Mouse (Mus musculus): Measurements from ENCODE around the gene Rasgef1a. TPM values are rescaled to one million over a fixed set of nuclear protein-coding genes. Genes with fewer than 3 reads are reported as not detected.

Rasgef1a gene
- total RNA-seq (2021) = under 1 TPM; 0.11 to 0.22 TPM

DNA sequence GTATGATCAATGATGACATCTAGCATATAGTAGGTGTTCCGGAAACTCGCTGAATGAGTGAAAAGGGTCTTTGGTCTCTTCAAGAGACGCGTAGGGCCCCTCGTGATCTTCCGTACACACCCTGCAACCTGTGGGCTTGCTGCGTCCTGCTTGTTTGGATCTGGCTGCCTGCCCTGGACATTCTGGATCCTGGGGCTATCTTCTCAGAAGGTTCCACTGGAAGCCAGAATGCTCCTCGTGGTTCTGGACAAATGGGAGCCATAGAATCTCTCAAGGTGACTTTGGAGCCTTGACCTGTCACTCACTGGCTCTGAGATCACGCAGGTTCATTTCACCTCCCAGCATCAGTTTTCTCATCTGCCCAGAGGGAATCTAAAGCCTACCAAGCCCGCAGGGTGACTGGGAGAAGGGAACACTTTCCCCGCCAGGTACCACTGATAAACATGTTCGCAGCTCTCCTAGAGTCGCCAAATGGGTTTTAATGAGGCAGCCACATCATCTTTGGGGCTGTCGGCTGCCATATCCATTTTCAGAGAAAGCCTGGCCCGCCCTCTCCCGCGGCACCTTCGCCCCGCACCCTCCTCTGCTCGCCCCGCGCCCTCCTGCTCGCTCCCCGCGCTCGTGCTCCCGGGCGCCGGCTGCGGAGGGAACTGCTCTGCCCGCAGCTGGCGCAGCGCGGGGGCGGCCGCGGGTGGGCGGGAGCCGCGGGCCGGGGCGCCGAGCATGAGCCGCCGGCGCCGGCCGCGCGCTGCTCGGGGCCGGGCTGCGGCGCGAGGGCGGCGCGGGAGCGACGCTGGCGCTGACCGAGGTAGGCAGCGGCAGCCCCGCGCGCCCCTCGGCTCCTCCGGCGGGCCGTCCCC, at the start of gene Rasgef1a:
Rasgef1a (plus strand) TSS at position 683 of the 860 bp plus-strand sequence.
- intact Hi-C loops (cut with DNase I) = no loop called here
- no peak for DNase-seq

DNA sequence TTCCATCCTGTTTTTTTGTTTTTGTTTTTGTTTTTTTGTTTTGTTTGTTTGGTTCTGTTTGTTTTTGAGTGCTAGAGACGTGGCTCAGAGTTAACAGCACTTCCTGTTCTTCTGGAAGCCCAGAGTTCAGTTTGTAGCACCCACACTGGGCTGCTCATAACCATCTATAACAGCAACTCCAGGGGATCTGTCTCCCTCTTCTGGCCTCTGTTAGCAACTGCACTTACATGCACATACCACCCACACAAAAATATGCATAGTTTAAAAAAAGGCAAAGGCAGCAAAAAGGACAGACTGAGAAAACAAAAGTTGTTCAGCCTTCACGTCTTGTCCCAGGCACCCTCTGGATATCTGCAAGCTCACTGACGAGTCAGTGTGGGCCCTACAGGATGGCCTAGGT, 48.0 kb upstream of the Rasgef1a start:
- intact Hi-C loops (cut with DNase I) = no loop called here
- DNase-seq = no peak

DNA sequence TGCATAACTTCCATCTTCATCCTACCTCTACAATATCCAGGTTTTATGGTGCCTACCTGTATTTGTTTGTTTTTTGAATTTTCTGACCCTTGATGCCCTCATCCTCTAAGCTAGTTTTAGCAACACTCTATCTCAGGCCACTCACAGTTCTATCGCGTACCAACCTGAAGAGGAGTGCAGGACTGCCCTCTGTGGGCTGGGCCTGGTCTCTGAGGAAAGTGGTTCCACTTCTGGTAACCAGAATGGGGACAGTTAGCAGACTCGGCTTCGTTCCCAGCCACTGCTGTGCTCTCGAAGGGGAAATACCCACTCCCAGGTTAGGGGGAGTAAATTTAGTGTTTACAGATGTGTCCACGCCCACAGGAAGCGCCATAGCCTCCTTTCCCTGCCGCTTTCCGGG, 44.5 kb upstream of the Rasgef1a start:
- intact Hi-C loops (cut with DNase I) = no loop called here
- no peak for DNase-seq

DNA sequence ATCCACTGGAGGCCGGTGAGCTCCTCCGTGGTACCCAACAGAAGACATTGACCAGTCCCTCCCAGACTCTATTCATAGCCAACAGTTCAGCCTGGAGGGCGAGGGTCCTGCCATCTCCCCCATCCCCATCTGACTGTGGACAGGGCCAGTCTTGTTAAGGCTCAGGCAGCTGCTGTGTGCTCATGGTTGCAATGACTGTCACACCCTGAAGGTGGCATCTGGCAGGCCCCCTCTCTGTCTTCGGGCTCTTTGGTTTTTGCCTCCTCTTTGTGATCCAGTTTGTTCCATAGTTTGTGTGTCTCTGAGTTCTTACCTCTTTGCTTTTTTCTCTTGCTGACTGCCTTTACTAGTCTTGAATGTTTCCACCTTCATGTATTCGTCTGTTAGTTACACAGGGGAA, 24.1 kb upstream of the Rasgef1a start:
- no peak for DNase-seq
- intact Hi-C loops (cut with DNase I) = no loop called here

DNA sequence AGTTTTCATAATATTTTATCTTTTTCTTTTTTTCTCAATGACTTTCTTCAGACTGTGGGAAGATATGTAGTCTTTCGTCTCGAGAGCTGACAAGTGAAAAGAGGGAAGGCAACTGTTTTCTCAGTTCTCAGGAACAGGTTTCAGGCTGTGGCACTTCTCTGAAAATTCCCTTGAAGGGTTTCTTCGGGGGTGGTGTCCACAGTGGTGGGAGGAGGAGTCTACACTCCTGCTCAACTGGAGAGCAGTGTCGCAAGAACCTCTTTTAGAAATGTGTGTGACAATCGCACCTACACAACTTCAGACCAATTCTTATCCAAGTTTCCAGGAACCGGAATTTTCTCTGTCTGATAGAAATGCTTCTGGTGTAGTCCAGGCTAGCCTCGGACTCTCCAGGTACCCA, 22.0 kb upstream of the Rasgef1a start:
- no peak for DNase-seq
- intact Hi-C loops (cut with DNase I) = no loop called here

DNA sequence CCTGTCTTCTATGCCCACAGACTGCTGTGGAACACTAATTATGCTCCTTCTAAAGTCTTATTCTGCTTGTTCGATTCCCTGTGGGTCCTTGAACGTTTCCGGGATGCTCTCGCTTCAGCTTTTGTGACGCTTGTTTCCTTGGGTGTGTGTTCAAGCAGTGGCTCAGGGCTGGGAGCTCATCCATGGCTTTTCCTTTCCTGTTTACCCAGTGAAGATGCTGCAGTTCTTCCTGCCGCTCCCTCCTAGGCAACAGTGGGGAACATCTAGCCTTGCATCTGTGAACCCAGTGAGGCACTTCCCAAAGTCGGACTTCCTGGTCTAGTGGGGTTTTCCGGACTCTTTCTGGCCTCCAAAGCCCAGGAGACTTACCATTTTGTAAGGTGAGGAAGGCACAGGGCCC, 20.6 kb upstream of the Rasgef1a start:
- intact Hi-C loops (cut with DNase I) = no loop called here
- no peak for DNase-seq

DNA sequence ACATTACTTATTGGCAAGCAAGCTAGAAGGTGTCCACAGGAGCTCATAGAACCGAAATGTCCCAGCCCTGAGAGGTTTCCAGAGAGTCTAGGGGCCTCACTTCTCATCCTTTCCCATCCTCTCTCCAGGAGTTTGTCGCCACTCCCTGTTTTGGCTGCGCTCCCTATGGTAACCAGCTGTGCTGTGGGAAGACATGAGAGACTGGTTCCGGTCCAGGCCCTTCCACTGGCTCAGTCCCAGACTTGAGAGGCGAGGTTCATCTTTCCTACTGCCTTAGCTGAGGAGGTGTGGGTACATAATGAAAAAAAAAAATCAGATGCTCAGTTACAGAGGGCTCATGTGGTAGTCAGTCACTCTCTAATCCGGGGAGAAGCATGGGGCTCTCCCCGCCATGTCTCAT, 19.9 kb upstream of the Rasgef1a start:
- intact Hi-C loops (cut with DNase I) = no loop called here
- DNase-seq = peak; percentile 21 to 22

DNA sequence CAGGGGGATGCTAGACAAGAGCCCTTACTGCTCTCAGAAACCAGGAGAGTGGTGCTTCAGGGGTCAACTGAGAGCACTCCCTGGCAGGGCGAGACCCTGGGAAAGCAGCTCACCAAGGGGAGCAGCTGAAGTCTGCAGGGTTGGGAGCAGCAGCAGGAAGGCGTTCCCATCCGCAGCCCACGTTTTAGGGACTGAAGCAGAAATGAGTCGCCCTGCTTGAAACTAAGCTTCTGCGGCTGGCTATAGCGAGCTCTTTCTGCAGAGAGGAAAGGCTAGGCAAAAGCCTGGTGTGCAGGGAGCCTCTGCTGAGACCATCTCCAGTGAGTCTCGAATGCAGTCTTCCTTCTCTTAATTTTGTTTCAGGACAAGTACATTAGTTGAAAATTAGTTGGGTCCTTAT, 19.3 kb upstream of the Rasgef1a start:
- intact Hi-C loops (cut with DNase I) = no loop called here
- DNase-seq = no peak

DNA sequence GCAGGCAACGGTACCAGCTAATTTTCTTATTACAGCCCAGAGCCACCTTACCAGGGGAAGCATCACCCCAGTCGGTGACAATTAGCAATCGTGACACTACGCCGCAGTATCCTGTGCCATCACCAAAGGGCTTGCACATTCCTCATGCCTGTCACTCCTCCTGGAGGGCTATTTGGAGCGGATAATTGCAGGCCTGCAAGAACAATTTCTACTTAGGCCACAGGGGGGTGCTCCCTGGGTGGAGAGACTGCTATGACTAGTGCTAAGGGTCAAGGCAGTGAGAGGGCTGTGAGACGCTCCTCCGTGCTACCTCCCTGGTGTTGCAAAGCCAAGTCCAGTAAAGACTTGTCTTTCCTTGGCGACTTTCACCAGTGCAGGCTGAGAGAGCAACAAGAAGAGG, 16.1 kb upstream of the Rasgef1a start:
- no peak for DNase-seq
- intact Hi-C loops (cut with DNase I) = no loop called here

DNA sequence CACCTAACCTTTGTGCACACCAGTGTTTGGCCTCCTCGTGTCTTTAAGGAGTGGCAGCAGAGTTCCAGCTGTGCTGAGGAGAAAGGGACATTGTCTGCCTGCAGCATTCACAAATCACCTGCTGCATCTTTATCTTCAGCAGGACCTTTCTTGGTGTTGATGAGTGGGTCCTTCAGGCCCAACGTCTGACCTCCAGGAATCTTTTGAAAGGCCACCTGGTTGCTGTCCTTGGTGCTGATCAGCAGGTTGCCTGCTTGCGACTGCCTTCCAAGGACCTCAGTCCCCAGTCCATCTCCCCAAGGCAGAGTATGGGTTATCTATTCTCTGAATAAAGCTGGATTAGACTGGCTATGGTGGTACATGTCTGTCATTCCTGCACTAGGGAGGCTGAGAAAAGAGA, 10.0 kb upstream of the Rasgef1a start:
- intact Hi-C loops (cut with DNase I) = no loop called here
- DNase-seq = peak in 1 of 2 experiments; percentile 13

DNA sequence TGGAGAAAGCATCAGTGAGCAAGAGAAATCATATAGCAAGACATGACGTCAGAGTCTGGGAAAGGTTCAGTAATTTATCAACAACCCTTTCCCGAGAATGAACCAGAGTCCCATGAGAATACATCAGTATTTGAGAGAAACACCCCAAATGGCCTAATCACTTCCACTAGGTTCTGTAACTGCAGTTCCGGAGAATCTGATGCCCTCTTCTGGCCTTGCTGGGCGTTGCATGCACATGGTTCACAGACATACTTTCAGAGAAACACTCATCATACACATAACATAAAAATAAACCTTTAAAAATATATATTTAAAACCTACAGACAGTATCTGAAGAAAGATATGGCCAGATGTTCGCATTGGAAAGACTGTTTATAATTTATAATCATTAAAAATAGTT, 3.9 kb upstream of the Rasgef1a start:
- DNase-seq = peak in 1 of 2 experiments; percentile 13
- intact Hi-C loops (cut with DNase I) = no loop called here

DNA sequence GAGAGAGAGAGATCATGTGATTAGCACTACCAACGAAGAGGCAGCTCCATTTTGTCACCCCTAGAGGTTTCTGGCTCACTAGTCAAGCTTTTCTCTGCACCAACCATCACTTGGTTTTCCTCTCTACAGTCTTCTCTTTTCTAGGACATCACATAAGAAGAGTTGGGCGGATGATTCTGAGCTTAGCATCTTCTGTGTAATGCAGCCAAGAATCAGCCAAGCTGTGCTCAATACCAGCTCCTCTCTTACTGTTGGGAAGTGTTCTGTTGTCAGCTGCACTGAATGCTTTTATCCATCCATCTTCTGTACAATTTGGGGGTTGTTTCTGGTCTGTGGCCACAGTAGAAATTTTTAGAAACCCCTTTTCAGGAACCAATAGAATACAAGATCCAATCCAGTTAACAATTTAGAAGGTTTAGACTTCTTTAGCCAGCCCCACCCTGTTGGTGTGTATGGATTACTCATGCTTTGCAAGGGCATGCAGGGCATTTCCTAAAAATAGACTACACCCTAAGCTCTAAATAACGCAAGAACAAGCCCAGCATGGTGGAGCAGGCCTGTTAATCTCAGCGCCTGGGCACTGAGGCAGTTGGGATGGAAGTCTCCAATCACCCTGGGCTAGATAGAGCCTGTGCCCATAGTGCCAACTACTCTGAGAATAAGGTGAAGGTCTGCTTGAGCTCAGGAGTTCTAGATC, 3.2 kb upstream of the Rasgef1a start:
- intact Hi-C loops (cut with DNase I) = no loop called here
- no peak for DNase-seq

DNA sequence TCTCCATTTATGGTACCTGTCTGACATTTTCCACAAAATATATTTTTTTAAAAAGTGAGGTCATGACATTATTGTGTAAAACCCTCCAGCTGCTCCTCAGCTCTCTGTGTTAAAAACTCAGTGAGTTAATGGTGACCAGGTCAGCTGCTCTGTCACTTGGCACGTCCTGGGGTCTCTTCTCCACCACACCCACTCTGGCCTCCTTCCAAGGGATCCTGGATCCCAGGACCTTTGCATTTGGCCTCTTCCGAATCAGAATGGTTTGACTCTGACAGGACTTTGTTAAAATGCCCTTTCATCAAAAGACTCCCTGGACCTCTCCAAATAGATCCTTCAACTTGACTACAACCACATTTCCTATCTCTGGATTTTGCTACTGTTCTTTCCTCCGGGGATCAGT, 982 bp upstream of the Rasgef1a start:
- DNase-seq = no peak
- intact Hi-C loops (cut with DNase I) = no loop called here

DNA sequence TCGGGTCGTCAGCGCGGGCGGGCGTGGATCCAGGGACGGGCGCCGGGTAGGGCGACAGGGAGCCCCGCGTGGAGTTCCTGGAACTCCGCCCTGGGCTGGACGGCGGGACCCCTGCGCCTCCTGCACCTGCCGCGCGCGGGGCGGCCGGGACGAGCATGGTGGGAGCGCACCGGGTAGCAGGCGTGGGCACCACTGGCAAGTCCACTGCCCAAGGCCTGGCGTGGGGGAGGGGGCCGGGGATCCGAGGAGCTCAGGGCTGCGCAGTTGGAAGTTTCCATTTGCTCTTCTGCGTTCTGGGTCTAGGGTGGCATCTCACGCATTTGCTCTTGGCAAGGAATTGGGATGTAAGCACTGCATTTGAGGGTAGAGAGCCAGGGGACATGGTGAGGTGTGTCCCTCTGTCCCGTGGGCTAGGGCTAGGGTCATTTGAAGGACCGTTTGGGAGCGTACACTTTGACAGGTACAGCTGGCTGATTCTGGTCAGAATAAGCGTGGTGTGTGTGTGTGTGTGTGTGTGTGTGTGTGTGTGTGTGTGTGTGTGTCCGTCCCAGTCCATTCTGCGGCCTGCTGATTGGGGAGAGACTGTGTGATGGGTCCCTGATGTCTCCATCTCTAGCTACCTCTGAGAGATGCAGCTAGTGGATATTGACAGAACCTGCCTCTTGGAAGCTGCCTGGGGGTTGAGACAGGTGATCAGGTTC, 528 bp downstream of the Rasgef1a start:
- no peak for DNase-seq
- intact Hi-C loops (cut with DNase I) = no loop called here

DNA sequence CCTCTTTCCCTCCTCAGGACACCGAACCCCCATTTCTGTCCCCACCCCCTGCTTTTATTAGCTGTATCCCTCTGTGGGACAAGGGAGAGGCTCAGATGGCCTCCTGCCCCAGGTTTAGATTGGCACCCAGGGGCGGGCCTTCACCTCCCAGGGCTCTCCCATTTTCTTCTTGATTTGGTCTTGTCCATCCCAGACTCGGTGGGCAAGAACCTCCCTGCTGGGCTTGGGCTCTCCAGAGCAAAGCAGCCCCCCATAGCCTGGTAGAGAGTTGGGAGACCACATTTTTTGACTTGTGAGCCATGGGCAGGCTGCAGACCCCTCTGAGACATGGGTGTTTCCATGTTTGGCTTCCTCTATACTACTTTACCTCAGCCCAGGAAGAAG, 1.1 kb downstream of the Rasgef1a start:
- intact Hi-C loops (cut with DNase I) = no loop called here
- DNase-seq = no peak

DNA sequence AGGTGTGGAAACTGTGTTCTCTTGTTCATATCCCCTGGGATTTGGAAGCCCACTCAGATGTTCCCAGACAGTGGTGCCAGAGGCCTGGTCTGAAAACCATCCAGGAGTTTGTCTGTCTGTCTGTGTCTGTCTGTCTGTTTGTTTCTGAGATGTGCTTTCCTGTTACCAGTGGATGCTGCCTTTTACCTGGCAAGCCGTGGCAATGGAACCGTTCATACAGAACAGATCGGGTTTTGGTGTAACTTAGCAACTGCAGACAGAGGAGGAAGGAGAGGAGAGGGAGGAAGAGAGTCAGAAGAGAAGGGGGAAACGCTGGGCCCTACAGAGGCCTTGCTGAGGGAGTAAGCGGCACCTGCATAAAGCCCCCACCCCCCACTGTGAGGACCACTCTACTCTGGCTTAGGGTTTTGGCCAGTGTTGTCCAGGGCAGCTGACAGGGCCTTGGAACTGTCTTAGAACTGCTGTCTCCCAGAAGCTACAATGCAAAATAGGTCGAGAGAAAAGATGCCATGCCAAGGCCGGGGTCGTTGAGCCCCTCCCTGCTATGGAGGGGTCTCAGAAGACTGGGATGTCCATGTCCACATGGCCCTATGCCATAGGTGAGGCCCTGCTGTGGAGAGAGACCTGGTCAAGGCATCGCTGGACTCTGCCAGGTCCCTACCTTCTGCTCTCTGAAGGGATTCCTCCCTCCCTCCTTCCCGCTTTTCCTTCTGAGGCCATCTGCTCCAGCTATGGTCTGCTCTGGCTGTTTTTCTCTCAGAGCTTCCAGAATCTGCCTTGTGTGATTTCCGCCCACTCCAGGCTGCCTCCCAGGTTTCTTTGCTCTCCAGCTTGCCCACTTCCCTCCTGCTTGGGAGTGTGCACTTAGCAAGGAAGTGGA, 2.0 kb downstream of the Rasgef1a start:
- intact Hi-C loops (cut with DNase I) = no loop called here
- no peak for DNase-seq

DNA sequence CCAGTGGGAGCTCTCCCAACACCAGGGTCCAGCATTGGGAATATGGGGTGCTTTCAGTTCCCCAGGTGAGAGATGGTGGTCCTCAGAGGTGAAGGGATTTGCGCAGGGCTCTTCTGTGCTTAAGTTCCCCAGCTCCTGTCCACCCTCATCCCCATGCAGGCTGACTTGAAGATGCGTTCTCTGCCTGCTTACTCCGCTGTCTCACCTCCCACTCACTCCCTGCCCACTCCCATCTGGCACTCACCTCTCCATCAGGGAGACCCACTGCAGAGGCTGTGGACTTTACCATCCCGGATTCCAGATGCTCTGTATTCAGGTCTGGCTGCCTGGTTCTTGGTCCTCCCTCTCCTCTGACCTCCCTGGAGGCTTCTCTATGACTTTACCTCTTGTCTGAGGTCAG, 3.6 kb downstream of the Rasgef1a start:
- DNase-seq = no peak
- intact Hi-C loops (cut with DNase I) = no loop called here

DNA sequence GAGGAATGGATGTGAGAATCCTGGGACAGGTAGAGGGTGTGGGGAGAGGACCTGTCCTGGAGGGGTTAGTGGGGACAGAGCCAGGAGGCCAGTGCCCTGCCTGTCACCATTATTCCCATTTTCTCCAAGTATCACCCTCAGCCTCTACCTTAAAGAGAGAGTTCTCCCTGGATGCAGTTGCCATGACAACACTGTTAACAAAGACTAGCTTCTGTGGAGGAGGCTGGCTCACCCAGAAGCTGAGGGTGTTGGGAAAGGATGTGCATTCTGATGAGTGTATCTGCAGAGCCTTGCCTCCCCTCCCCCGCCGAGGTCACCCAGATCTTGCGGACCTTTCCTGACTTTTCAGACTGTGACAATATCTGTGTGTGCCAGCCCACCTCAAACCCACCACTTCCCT, 4.7 kb downstream of the Rasgef1a start:
- intact Hi-C loops (cut with DNase I) = no loop called here
- no peak for DNase-seq

DNA sequence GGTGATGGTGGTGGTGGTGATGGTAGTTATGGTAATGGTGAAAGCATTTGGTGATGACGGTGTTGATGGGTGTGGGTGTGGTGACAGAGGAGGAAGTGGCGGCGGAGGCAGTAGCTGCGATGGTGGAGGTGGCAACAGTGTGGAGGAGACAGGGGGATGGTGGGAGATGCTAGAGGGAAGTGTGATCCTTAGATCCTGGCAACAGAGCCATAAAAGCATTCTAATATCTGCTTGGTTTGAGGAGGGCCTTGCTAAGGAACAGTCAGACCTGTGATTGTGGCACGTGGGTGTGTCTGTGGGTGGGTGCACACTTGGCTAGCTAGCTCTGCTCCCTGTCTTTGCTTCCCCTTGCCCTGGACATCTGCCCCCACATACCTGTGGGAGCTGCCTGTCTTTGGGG, 7.4 kb downstream of the Rasgef1a start:
- intact Hi-C loops (cut with DNase I) = no loop called here
- no peak for DNase-seq

DNA sequence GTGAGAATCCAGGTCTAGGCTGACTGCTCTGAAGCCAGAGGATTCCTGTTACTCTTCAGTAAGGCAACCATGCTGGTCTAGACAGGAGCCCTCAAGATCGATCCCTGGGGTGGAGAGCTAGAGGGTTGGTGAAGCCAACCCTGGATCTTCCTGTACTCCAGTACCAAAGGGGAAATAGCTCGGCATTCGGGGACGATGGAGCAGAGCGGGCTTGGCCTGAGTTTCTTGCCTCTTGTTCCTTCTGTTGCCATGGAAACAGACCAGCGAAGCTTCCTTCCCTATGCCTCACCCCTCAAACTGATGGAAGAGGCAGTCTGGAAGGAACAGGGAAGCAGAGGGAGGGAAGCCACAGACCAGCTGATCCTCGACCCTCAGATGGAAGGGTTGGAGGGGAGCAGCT, 8.3 kb downstream of the Rasgef1a start:
- intact Hi-C loops (cut with DNase I) = no loop called here
- no peak for DNase-seq
